Mouse (Mus musculus) limb, embryonic 14.5 days (tissue): ENCODE measurements around the gene Ptpn9. TPM values are rescaled to one million over a fixed set of nuclear protein-coding genes. Genes with fewer than 3 reads are reported as not detected.
A peak's percentile ranks its signal among the peaks of the same experiment; 100 is the strongest.
"Not testable (repeated sequence)": the region's sequence is repeated elsewhere in the genome, so short reads cannot be mapped to it uniquely, and the experiment has no call there.

Source experiments
- ATAC-seq: fragments of 200-750 bp; cut with Nextera tagmentation; 2 replicates; pipeline ENCODE4 v1.8.0; 2017; ENCODE audit warnings: low read depth, moderate number of reproducible peaks, moderate TSS enrichment; ENCODE audit not compliant: low FRiP score
- DNase-seq: peaks from one replicate; pipeline ENCODE4 v3.0.0-alpha.2; 2015; ENCODE audit warnings: low spot score
- H3K27ac ChIP-seq: fragments of 300-500 bp; sonication (generic); replicated peaks from 2 replicates; pipeline ENCODE4 v1.5.1; 2014; ENCODE audit warnings: low read depth, mild to moderate bottlenecking, low read length, moderate library complexity, mixed read lengths
- H3K27me3 ChIP-seq: fragments of 300-500 bp; sonication (generic); 2 replicates; pipeline ENCODE4 v1.6.1; 2014; ENCODE audit warnings: low read length, mixed read lengths; ENCODE audit not compliant: control insufficient read depth, insufficient read depth
- H3K36me3 ChIP-seq: fragments of 300-500 bp; sonication (generic); 2 replicates; pipeline ENCODE4 v1.6.1; 2014; ENCODE audit warnings: mild to moderate bottlenecking, low read length, moderate library complexity, mixed read lengths; ENCODE audit not compliant: control insufficient read depth, insufficient read depth
- H3K4me1 ChIP-seq: fragments of 300-500 bp; sonication (generic); 2 replicates; pipeline ENCODE4 v1.6.1; 2014; ENCODE audit warnings: antibody characterized with exemption, low read length, mixed read lengths; ENCODE audit not compliant: control insufficient read depth, insufficient read depth
- H3K4me2 ChIP-seq: fragments of 300-500 bp; sonication (generic); replicated peaks from 2 replicates; pipeline ENCODE4 v1.6.1; 2014; ENCODE audit warnings: low read depth, mild to moderate bottlenecking, low read length, moderate library complexity; ENCODE audit not compliant: severe bottlenecking
- H3K4me3 ChIP-seq: fragments of 300-500 bp; sonication (generic); replicated peaks from 2 replicates; pipeline ENCODE4 v1.5.1; 2014; ENCODE audit warnings: low read length
- H3K9ac ChIP-seq: fragments of 300-500 bp; sonication (generic); 2 replicates; pipeline ENCODE4 v1.6.1; 2014; ENCODE audit warnings: mild to moderate bottlenecking, low read depth, low read length, moderate library complexity; ENCODE audit not compliant: severe bottlenecking
- H3K9me3 ChIP-seq: fragments of 300-500 bp; sonication (generic); 2 replicates; pipeline ENCODE4 v1.6.1; 2016; ENCODE audit warnings: low read length; ENCODE audit not compliant: control insufficient read depth
- POLR2A ChIP-seq: fragments of 200-500 bp; IDR thresholded peaks from 2 replicates; pipeline ENCODE4 v1.8.0; 2012; ENCODE audit warnings: inconsistent platforms, mild to moderate bottlenecking, moderate library complexity, borderline replicate concordance; ENCODE audit not compliant: insufficient read depth, insufficient read length; ENCODE audit errors: extremely low read depth
- WGBS: fragments of 180-500 bp; shearing (Covaris S2); extraction: QIAGEN DNeasy Blood & Tissue Kit; methylation state at CpG from one replicate; pipeline ENCODE4 v1.1.7; 2014; 5-methylcytosine and 5-hydroxymethylcytosine counted together
- polyA plus RNA-seq, 2 experiments: library from polyadenylated mRNA; depleted of rRNA in 1 of 2; stranded (reverse) in 1 of 2; unstranded in 1 of 2; fragments of >200 nt; fragmentation: Nextera tagmentation in 1 of 2; extraction: Ambion mirVana in 1 of 2; gene quantifications; 2 replicates each; pipeline versions ENCODE4 v1.2.1 to v1.2.3; 2012 to 2014

Ptpn9 gene
- polyA plus RNA-seq (2012; rRNA removed) (41.8 and 48.4 TPM in 2 replicates), polyA plus RNA-seq (2014; fragmentation: Nextera tagmentation; extraction: Ambion mirVana) (38.3 and 43.7 TPM in 2 replicates)

GRCm38 (mm10) chr9:56994286-56995197 is at the start of gene Ptpn9:
TSS of gene Ptpn9 (plus strand) at chr9:56994923.
- no peaks in the 10 kb centered on the region for H3K27me3 ChIP-seq
- H3K4me1 ChIP-seq, result peaks cover 5% of the 10 kb centered on the region
- peak within 1 kb of the TSS; percentile 72 for H3K4me3 ChIP-seq
- H3K27ac ChIP-seq, result peak within 1 kb of the TSS; percentile 98
- H3K36me3 ChIP-seq, result no peaks in the 10 kb centered on the region
- WGBS, result 4% methylated on average over 62 of the region's 62 CpGs
- no peaks in the 10 kb centered on the region for H3K9me3 ChIP-seq
- H3K9ac ChIP-seq, result peak within 1 kb of the TSS; percentile 97
- H3K4me2 ChIP-seq, result peak within 1 kb of the TSS; percentile 66
- ATAC-seq, result peak; percentile 93
- peak; percentile 78 for DNase-seq
- TF ChIP-seq POLR2A, result 0 out of 2 replicates have a peak, but pooled peaks have one; percentile 51

DNA sequence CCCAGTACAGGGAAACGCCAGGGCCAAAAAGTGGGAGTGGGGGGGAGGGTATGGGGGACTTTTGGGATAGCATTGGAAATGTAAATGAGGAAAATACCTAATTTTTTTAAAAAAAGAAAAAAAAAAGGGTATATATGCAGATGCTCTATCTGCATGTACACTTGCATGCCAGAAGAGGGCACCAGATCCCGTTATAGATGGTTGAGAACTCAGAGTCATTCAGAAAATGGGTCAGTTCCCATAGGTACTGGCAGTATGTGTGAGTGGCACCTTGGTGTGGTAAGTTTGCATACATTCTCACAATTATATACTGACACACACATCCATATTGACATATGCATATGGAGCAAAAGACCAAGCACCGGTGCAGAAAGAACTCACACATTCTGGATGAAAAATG is 47.2 kb upstream of the Ptpn9 start:
- 29% methylated on average over 3 of the region's 3 CpGs for WGBS
- not testable (repeated sequence) for H3K27ac ChIP-seq, H3K36me3 ChIP-seq, H3K4me3 ChIP-seq, ATAC-seq, H3K4me2 ChIP-seq, H3K9me3 ChIP-seq, DNase-seq, H3K27me3 ChIP-seq, H3K9ac ChIP-seq
- peaks cover 12% of the 10 kb centered on the region for H3K4me1 ChIP-seq

DNA sequence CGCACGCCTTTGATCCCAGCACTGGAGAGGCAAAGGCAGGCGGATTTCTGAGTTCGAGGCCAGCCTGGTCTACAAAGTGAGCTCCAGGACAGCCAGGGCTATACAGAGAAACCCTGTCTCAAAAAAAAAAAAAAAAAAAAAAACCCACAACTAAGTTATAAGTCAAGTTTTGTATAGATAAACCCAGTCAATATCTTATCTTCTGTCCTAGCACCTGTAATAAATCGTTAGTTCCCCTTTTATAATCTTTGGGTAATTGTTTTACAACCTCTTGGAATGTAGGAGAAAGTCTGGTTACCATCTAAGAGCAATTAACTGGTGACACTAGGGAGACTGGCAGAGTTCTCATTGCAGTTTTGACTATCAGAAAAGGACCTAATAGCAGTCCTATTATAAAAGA is 46.0 kb upstream of the Ptpn9 start:
- not testable (repeated sequence) for DNase-seq, H3K9ac ChIP-seq, H3K4me3 ChIP-seq, ATAC-seq, H3K27me3 ChIP-seq, H3K9me3 ChIP-seq, H3K27ac ChIP-seq, H3K36me3 ChIP-seq, H3K4me2 ChIP-seq
- peaks cover 12% of the 10 kb centered on the region for H3K4me1 ChIP-seq
- WGBS, result 38% methylated on average over 5 of the region's 5 CpGs

DNA sequence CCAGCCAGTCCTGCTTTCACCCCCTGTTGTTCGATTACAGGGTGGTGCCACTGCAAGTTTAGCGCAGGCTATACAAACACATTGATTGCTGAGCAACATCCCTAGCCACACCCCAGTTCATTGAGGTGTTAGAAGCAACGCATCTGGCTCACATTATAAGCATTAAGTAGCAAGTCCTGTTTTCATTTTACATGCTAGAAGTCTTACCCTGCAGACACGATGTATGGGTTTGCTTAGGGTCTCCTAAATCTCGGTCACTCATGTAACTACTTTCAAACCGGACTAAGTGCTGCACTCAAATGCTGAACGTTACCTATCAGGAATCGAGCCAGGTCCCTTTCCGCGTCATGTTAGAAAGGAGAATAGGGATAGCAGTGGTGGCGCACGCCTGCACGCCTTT is 45.0 kb upstream of the Ptpn9 start:
- H3K4me3 ChIP-seq, result peak overlapping the region; percentile 60
- no peak for DNase-seq
- peak overlapping the region; percentile 46 for H3K4me2 ChIP-seq
- no peak overlapping the region for H3K27ac ChIP-seq
- H3K36me3 ChIP-seq, result no peaks in the 10 kb centered on the region
- TF ChIP-seq POLR2A, result no peak
- no peaks in the 10 kb centered on the region for H3K27me3 ChIP-seq
- 8% methylated on average over 13 of the region's 13 CpGs for WGBS
- no peaks in the 10 kb centered on the region for H3K9me3 ChIP-seq
- no peak overlapping the region for H3K9ac ChIP-seq
- ATAC-seq, result no peak
- H3K4me1 ChIP-seq, result peaks cover 12% of the 10 kb centered on the region

DNA sequence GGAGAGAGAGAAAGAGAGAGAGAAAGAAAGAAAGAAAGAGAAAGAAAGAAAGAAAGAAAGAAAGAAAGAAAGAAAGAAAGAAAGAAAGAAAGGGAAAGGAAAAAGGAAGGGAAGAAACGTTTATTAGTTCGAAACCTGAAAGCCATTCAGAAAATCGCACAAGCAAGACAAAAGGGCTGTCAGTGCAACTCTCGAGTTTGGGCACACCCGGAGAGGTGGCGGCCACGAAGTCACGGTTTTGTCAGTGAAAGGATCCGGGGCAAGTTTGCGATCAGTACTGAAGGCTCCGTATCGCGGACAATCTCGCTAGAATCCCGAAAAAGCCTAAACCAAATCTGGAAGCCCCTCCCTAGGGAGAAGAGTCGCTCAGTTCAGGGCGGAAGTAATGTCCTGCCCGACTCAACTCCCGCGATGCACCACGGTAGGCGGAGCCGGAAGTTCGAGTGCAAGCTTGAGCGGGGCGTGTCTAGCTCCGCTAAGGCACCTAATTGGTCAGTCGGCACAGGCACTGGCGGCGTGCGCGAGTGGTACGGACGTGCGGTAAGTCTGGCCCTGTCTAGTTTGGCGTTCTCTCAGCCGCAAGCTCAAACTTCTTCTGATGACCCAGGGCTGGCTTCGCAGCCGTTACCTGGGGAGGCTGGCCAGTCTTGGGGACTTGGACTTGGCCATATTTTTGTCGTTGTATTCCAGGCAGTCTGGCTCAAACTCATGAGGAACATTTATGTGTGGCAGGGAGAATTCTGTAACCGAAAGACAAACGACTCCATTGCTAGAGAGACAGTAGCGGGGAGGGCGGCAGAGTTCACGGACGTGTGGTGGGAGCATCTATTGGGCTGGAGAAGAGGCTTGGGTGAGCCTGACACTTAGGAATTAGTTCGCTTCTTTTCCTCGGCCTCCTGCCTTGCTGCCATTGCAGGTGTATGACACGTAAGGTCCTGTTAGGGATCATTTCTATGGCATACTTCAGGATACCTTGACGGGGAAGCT is 44.0 kb upstream of the Ptpn9 start, which contains the start of gene Snupn:
TSS of gene Snupn (plus strand) at position 465 of the 987 bp plus-strand sequence.
- Histone ChIP-seq H3K9me3 (no peaks in the 10 kb centered on the region), H3K4me3 (peak within 1 kb of the TSS; percentile 60), H3K9ac (peak within 1 kb of the TSS; percentile 80), H3K4me1 (peaks cover 12% of the 10 kb centered on the region), H3K27me3 (no peaks in the 10 kb centered on the region), H3K27ac (peak within 1 kb of the TSS; percentile 91), H3K4me2 (peak within 1 kb of the TSS; percentile 66), H3K36me3 (no peaks in the 10 kb centered on the region)
- under 1% methylated on average over 50 of the region's 50 CpGs for WGBS
- TF ChIP-seq POLR2A, result 0 out of 2 replicates have a peak, but pooled peaks have one; percentile 75
- DNase-seq (peak; percentile 99), ATAC-seq (peak; percentile 100)
